Mouse (Mus musculus) ovary, postnatal 36 days (tissue): ENCODE data around the gene Tssc4.

Experiments used
- DNase-seq: peaks from one replicate; pipeline ENCODE4 v3.0.0; 2022; ENCODE audit warnings: low spot score, mixed read lengths

The Tssc4 gene

GRCm38 (mm10) chr7:143044826-143045206 is 24.2 kb upstream of the Tssc4 start:
- DNase-seq: no peak

GRCm38 (mm10) chr7:143046358-143046757 is 22.7 kb upstream of the Tssc4 start:
- no peak for DNase-seq

- no peak for DNase-seq
These were observed 19.7 kb upstream of the Tssc4 start for GRCm38 (mm10) chr7:143049331-143049730.

GRCm38 (mm10) chr7:143049841-143050816 is 18.9 kb upstream of the Tssc4 start:
- no peak for DNase-seq

- DNase-seq: no peak
These were observed 17.7 kb upstream of the Tssc4 start for GRCm38 (mm10) chr7:143051316-143051715.

GRCm38 (mm10) chr7:143052626-143053007 is 16.4 kb upstream of the Tssc4 start, which contains the start of gene Cd81:
Cd81 (plus strand) TSS chr7:143052739.
- DNase-seq: peak; percentile 92

- peak; percentile 77 for DNase-seq
These were observed 15.8 kb upstream of the Tssc4 start for GRCm38 (mm10) chr7:143053008-143053899.

GRCm38 (mm10) chr7:143053961-143054611 is 15.0 kb upstream of the Tssc4 start:
- no peak for DNase-seq

GRCm38 (mm10) chr7:143054612-143054965 is 14.5 kb upstream of the Tssc4 start:
- no peak for DNase-seq

GRCm38 (mm10) chr7:143055001-143055400 is 14.0 kb upstream of the Tssc4 start:
- DNase-seq: no peak

- DNase-seq: no peak
These were observed 13.4 kb upstream of the Tssc4 start for GRCm38 (mm10) chr7:143055499-143056186.

- DNase-seq: no peak
These were observed 12.0 kb upstream of the Tssc4 start for GRCm38 (mm10) chr7:143057023-143057422.

GRCm38 (mm10) chr7:143057667-143058220 is 11.3 kb upstream of the Tssc4 start:
- no peak for DNase-seq

- DNase-seq: no peak
These were observed 10.8 kb upstream of the Tssc4 start for GRCm38 (mm10) chr7:143058221-143058697.

GRCm38 (mm10) chr7:143059202-143059870 is 9.7 kb upstream of the Tssc4 start:
- DNase-seq: no peak

- no peak for DNase-seq
These were observed 6.3 kb upstream of the Tssc4 start for GRCm38 (mm10) chr7:143062704-143063103.

- DNase-seq: no peak
These were observed 4.8 kb upstream of the Tssc4 start for GRCm38 (mm10) chr7:143064226-143064625.

GRCm38 (mm10) chr7:143065692-143066091 is 3.4 kb upstream of the Tssc4 start:
- DNase-seq: no peak

GRCm38 (mm10) chr7:143067469-143067868 is 1.6 kb upstream of the Tssc4 start:
- no peak for DNase-seq

- DNase-seq: no peak
These were observed 1.2 kb upstream of the Tssc4 start for GRCm38 (mm10) chr7:143067897-143068296.
